Mouse (Mus musculus) liver, postnatal 0 days (tissue): ENCODE measurements around the gene Trmt44.
A peak's percentile ranks its signal among the peaks of the same experiment; 100 is the strongest.

Experiments
- CTCF ChIP-seq: sonication (generic); IDR thresholded peaks from 2 replicates; pipeline ENCODE4 v1.5.1; 2016; ENCODE audit warnings: antibody characterized with exemption, low read depth
- EP300 ChIP-seq: IDR thresholded peaks from 2 replicates; pipeline ENCODE4 v1.6.1; 2016; ENCODE audit warnings: antibody characterized with exemption, low read depth, mild to moderate bottlenecking

DNA sequence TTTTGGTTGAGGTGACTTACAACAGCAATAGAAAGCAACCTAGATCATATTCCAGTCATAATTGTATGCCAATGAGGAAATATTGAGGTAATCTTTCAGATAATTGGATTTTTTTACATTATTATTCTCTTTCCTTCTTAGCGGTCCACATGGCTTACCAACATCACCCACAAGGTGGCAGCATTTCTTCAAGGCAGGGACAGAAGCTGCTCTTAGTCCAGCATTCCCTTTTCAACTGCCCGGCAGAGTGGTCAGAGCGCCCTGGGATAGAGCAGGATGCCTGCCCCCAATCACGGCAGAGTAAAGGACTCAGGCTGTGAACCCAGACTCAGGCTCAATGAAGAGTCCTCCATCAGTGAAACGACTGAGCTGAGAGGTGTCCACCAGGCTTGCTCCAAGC is 51.1 kb downstream of the Trmt44 start:
- TF ChIP-seq EP300 (no peak), CTCF (peak; percentile 82)
